Mouse (Mus musculus) liver, adult 2 months (tissue): ENCODE data around the gene Auts2.

Source experiments
- CTCF ChIP-seq: fragments of 200-500 bp; IDR thresholded peaks from 2 replicates; pipeline ENCODE4 v1.5.1; 2011; ENCODE audit warnings: low read depth, low read length, control low read depth
- POLR2A ChIP-seq: fragments of 200-500 bp; IDR thresholded peaks from 2 replicates; pipeline ENCODE4 v1.6.1; 2011; ENCODE audit warnings: low read length, control low read depth; ENCODE audit not compliant: insufficient read depth; ENCODE audit errors: extremely low read depth

DNA sequence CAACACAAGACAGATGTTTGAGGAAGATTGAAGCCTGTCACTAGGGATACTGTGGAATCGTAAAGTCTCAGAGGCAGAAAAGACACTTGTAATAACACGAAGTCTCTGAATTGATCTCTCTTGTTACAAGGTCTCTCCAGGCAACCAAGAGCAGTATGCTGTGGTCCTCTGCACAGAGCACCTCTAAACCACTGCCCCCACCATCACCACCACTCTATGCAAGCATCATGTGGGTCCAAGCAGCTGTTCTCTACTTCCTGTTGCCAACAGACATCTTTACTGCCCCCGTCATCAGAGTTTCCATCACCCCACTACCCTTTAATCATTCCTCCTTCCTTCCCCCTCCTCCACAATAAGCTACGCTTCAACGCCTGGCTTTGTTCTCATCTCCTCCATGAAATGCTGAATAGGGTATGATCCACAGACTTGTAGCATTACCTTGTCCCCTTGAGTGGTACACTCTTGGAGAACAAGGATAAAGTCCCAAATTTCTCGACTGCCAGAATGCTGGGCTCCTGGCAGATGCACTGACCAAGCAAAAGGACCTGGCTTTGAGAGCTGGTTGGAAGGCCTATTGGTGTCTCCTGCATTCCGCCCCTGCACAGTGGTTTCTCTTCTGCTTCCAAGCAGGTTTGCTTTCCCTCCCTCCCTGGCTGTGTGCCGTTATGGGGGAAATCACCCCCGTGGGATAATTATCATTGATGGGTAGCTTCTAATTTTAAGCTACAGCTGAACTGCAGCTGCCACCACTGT is 699.2 kb downstream of the Auts2 start:
- TF ChIP-seq POLR2A (no peak), CTCF (no peak)
